Mouse (Mus musculus): ENCODE measurements around the gene Gm28038.

Gm28038 gene

GRCm38 (mm10) chr2:30345971-30346676 lies 65.3 kb downstream of the Gm28038 start:
- no peak for DNase-seq (ENCODE audit: extremely low spot score, low spot score)

- DNase-seq (ENCODE audit: extremely low spot score, low spot score): no peak
Observed at GRCm38 (mm10) chr2:30349196-30349595, 68.4 kb downstream of the Gm28038 start.

Measured in neural tube, embryonic 10.5 days (tissue).